Mouse (Mus musculus): Measurements from ENCODE around the gene Shmt1. TPM values are rescaled to one million over a fixed set of nuclear protein-coding genes. Genes with fewer than 3 reads are reported as not detected.

Gene Shmt1
- polyA plus RNA-seq, 1 experiment from 2014 or later: 52.7 TPM

DNA sequence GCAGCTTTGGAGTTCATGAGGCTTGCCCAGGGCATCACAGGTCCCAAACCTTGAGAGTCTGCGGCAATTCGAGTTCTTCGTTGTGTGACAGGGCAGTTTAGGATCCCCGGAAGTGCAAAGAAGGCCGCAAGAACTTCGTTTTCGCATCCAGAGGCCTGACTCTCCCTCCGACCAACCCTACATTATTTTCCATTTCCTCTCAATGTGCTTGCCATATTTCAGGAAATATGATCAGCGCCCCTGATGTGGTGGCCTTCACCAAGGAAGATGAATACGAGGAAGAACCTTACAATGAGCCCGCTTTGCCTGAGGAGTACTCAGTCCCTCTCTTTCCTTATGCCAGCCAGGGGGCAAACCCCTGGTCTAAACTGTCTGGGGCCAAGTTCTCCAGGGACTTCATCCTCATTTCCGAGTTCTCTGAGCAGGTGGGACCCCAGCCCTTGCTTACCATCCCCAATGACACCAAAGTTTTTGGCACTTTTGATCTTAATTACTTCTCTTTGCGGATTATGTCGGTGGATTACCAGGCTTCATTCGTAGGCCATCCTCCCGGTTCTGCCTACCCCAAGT, 33.6 kb downstream of the Shmt1 start:
- 19% methylated on average over 16 of the region's 16 CpGs for WGBS
- Histone ChIP-seq H3K4me2 (ENCODE audit: low read depth, low read length) (peak overlapping the region; percentile 71), H3K27ac (ENCODE audit: low read length) (peak overlapping the region; percentile 90), H3K9me3 (replicated peaks; ENCODE audit: control insufficient read depth, low read length) (no peaks in the 10 kb centered on the region), H3K27me3 (ENCODE audit: control insufficient read depth, insufficient read depth, low read length) (no peaks in the 10 kb centered on the region), H3K36me3 (ENCODE audit: control insufficient read depth, insufficient read depth) (peaks cover 3% of the 10 kb centered on the region; the same call in 1 of the 2 replicates), H3K9ac (ENCODE audit: low read length) (peak overlapping the region; percentile 78), H3K4me1 (ENCODE audit: control insufficient read depth, insufficient read depth, low read length) (peaks cover 62% of the 10 kb centered on the region), H3K4me3 (ENCODE audit: low read length) (peak overlapping the region; percentile 75)
- ATAC-seq (replicated peaks; ENCODE audit: extremely low read depth, insufficient read depth, low FRiP score): no peak

DNA sequence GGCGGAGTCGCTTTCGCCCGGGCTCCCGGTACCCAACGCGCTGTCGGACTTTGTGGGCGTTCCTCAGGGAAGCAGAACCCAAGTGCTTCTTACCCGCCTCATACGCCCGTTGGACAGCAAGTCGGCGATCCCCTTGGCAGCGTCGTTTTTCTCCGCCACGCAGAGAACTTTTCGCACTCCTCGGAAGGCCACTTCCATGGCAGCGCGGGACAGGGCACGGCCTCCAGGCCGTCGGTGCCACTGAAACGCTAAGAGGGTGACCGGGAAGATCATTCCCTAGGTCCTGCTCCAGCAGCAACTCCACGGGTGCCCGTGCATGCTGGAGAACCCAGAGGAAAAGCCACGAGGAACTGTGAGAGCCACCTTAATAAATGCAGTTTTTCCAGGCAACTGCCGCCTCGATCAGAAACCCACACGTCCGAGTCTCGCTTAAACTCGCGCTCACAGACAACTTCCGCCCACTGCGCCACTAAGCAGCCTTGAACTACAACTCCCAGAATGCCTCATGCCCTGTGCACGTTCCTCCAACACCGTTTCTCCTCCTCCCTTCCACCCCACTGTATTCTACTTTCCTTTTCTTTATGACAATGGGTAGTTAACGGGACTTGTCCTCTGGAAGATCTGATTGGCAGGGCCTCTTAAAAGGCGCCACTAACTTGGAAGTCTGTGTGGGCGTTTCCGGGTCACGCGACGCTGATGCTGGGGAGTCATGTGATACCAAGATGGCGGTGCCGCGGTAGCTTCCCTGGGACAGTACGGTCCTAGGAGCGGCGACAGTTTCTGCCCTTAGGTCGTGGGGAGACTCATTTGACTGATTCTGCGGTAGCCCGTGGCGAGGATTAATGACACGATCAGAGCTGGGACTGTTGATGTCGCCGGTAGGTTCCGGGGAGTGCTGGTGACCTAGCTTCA, 34.4 kb downstream of the Shmt1 start, which contains the start of the genes Top3a and Smcr8:
TSS of gene Top3a (minus strand) at position 537 of the 912 bp plus-strand sequence.
TSS of gene Smcr8 (plus strand) at position 696 of the 912 bp plus-strand sequence.
- WGBS: under 1% methylated on average over 62 of the region's 62 CpGs
- Histone ChIP-seq H3K4me1 (ENCODE audit: control insufficient read depth, insufficient read depth, low read length) (peaks cover 57% of the 10 kb centered on the region), H3K4me2 (ENCODE audit: low read depth, low read length) (peak within 1 kb of the TSS; percentile 71), H3K4me3 (ENCODE audit: low read length) (peak within 1 kb of the TSS; percentile 75), H3K9ac (ENCODE audit: low read length) (peak within 1 kb of the TSS; percentile 78), H3K27me3 (ENCODE audit: control insufficient read depth, insufficient read depth, low read length) (no peaks in the 10 kb centered on the region), H3K27ac (ENCODE audit: low read length) (peak within 1 kb of the TSS; percentile 90), H3K36me3 (ENCODE audit: control insufficient read depth, insufficient read depth) (peaks cover 3% of the 10 kb centered on the region; the same call in 1 of the 2 replicates), H3K9me3 (replicated peaks; ENCODE audit: control insufficient read depth, low read length) (no peaks in the 10 kb centered on the region)
- peak; percentile 96 for ATAC-seq (replicated peaks; ENCODE audit: extremely low read depth, insufficient read depth, low FRiP score)

DNA sequence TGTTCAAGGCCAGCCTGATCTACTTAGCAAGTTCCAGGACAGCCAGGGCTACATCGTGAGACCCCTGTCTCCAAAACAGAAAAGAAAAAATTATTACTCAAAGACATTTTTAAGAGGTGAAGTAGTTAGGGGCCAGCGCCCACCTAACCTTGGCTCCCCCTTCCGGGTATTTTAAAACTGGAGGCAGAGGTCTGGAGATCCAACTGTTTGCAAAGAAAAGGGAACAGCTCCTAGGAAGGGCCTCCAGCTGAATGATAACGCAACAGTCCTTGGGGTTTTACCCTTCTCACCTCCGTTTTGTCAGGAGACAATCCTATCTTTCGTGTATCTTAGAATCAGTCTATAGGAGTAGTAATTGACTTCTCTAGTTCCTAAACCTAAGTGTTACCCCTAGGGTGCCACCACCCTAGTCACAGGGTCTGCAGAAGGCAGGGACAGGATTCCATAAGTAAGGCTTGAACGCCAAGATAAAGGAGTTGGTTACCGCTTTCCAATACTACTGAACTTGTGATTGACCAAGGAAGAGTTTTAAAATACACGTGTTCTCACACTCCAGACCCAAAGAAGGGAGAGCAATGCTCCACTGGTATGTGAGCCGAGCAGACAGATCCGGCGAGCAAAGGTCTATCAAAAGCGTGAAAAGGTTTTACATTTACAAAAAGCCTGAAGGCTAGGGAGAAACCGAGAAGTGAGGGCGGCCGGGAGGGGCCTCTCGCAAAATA, 35.2 kb downstream of the Shmt1 start:
- Histone ChIP-seq H3K4me1 (ENCODE audit: control insufficient read depth, insufficient read depth, low read length) (peaks cover 49% of the 10 kb centered on the region), H3K9ac (ENCODE audit: low read length) (peak overlapping the region; percentile 78), H3K9me3 (replicated peaks; ENCODE audit: control insufficient read depth, low read length) (no peaks in the 10 kb centered on the region), H3K27me3 (ENCODE audit: control insufficient read depth, insufficient read depth, low read length) (no peaks in the 10 kb centered on the region), H3K36me3 (ENCODE audit: control insufficient read depth, insufficient read depth) (peaks cover 3% of the 10 kb centered on the region; the same call in 1 of the 2 replicates), H3K27ac (ENCODE audit: low read length) (peak overlapping the region; percentile 90), H3K4me3 (ENCODE audit: low read length) (peak overlapping the region; percentile 75), H3K4me2 (ENCODE audit: low read depth, low read length) (peak overlapping the region; percentile 71)
- 4% methylated on average over 17 of the region's 17 CpGs for WGBS
- no peak for ATAC-seq (replicated peaks; ENCODE audit: extremely low read depth, insufficient read depth, low FRiP score)

DNA sequence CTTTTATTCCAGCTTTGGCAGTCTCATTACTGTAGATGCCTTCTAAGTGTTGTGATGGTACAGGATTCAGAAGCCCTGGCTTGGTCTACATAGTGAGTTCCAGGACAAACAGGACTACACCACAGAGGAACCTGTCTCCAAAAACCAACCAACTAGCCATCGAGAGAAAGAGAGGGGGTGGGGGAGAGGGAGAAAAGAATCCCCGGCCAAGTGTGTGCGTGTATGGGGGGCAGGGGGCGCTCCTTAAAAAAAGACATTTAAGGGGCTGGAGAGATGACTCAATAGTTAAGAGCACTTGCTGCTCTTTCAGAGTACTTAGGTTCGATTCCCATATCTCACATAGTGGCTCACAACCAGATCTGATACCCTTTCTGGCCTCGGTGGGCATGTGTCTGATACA, 35.9 kb downstream of the Shmt1 start:
- H3K4me1 ChIP-seq (ENCODE audit: control insufficient read depth, insufficient read depth, low read length): peaks cover 42% of the 10 kb centered on the region
- H3K27ac ChIP-seq (ENCODE audit: low read length): no peak overlapping the region
- no peak for ATAC-seq (replicated peaks; ENCODE audit: extremely low read depth, insufficient read depth, low FRiP score)
- H3K9ac ChIP-seq (ENCODE audit: low read length): peak overlapping the region; percentile 6; the same call in 1 of the 2 replicates
- peak overlapping the region; percentile 75 for H3K4me3 ChIP-seq (ENCODE audit: low read length)
- H3K9me3 ChIP-seq (replicated peaks; ENCODE audit: control insufficient read depth, low read length): no peaks in the 10 kb centered on the region
- 49% methylated on average over 6 of the region's 6 CpGs for WGBS
- no peaks in the 10 kb centered on the region for H3K27me3 ChIP-seq (ENCODE audit: control insufficient read depth, insufficient read depth, low read length)
- H3K4me2 ChIP-seq (ENCODE audit: low read depth, low read length): peak overlapping the region; percentile 71
- peaks cover 3% of the 10 kb centered on the region; the same call in 1 of the 2 replicates for H3K36me3 ChIP-seq (ENCODE audit: control insufficient read depth, insufficient read depth)

DNA sequence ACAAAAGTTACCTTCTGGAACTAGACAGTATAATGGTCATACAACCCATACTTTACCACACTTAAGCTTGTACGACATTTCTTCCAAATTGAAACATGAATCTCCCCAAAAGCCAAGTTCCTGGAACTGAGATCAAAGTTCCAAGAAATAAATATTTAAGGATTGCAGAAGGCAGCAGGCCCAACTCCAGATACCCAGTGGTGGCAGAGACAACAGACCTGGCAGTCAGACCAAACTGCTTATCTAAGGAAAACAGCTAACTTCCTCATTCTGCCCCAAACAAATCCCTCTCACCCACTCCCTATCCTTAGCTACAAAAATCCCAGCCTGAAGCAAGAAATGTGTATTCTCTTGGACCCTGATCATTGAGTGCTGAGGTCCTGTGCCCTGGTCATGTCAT, 36.7 kb downstream of the Shmt1 start:
- Histone ChIP-seq H3K4me3 (ENCODE audit: low read length) (no peak overlapping the region), H3K36me3 (ENCODE audit: control insufficient read depth, insufficient read depth) (peaks cover 3% of the 10 kb centered on the region; the same call in 1 of the 2 replicates), H3K9me3 (replicated peaks; ENCODE audit: control insufficient read depth, low read length) (no peaks in the 10 kb centered on the region), H3K27me3 (ENCODE audit: control insufficient read depth, insufficient read depth, low read length) (no peaks in the 10 kb centered on the region), H3K4me1 (ENCODE audit: control insufficient read depth, insufficient read depth, low read length) (peaks cover 34% of the 10 kb centered on the region), H3K9ac (ENCODE audit: low read length) (no peak overlapping the region), H3K4me2 (ENCODE audit: low read depth, low read length) (peak overlapping the region; percentile 71; the same call in 1 of the 2 replicates), H3K27ac (ENCODE audit: low read length) (0 out of 2 replicates have a peak overlapping the region, but pooled peaks have one; percentile 16)
- WGBS: 59% methylated on average over 1 of the region's 1 CpGs
- ATAC-seq (replicated peaks; ENCODE audit: extremely low read depth, insufficient read depth, low FRiP score): no peak

DNA sequence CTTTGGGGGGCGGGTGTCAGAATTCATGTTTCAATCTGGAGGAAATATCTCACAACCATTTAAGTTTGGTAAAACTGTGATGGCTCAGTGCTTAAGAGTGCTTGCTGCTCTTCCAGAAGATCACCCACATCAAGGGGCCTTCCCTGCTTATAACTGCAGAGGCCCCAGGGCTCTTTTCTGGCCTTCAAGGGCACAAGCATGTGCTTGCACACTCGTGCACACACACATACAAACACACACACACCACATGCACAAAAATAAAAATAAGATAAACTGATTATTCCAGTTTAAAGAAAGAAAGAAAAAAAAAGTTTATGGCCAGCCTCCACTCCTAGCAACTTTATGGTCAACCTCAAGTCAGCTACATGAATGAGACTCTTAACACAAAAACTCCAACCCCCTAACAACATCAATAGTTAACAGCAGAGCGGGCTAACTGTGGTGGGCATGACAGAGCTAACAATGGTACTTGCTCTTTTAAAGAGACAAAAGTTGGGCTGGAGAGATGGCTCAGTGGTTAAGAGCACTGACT, 37.3 kb downstream of the Shmt1 start:
- ATAC-seq (replicated peaks; ENCODE audit: extremely low read depth, insufficient read depth, low FRiP score): no peak
- Histone ChIP-seq H3K27ac (ENCODE audit: low read length) (no peak overlapping the region), H3K27me3 (ENCODE audit: control insufficient read depth, insufficient read depth, low read length) (no peaks in the 10 kb centered on the region), H3K4me2 (ENCODE audit: low read depth, low read length) (no peak overlapping the region), H3K36me3 (ENCODE audit: control insufficient read depth, insufficient read depth) (0 out of 2 replicates have a peak, but pooled peaks cover 2% of the 10 kb centered on the region), H3K9me3 (replicated peaks; ENCODE audit: control insufficient read depth, low read length) (no peaks in the 10 kb centered on the region), H3K4me3 (ENCODE audit: low read length) (no peak overlapping the region), H3K9ac (ENCODE audit: low read length) (no peak overlapping the region), H3K4me1 (ENCODE audit: control insufficient read depth, insufficient read depth, low read length) (peaks cover 28% of the 10 kb centered on the region)
- 81% methylated on average over 3 of the region's 3 CpGs for WGBS

DNA sequence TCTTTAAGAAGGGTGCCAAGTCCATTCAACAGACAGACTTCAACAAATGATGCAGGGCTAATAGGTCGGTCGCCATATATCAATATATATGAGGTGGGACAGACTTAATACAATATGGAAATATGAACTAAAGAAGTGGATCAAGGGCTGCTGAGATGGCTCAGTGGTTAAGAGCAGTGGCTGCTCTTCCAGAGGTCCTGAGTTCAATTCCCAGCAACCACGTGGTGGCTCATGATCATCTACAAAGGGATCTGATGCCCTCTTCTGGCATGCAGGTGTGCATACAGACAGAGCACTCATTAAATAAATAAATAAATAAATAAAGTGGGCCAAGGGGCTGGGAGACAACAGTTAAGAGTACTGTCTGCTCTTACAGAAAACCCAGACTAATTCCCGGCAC, 39.4 kb downstream of the Shmt1 start:
- Histone ChIP-seq H3K4me3 (ENCODE audit: low read length) (no peak overlapping the region), H3K27ac (ENCODE audit: low read length) (no peak overlapping the region), H3K27me3 (ENCODE audit: control insufficient read depth, insufficient read depth, low read length) (no peaks in the 10 kb centered on the region), H3K4me1 (ENCODE audit: control insufficient read depth, insufficient read depth, low read length) (peaks cover 15% of the 10 kb centered on the region), H3K9ac (ENCODE audit: low read length) (no peak overlapping the region), H3K36me3 (ENCODE audit: control insufficient read depth, insufficient read depth) (no peaks in the 10 kb centered on the region), H3K9me3 (replicated peaks; ENCODE audit: control insufficient read depth, low read length) (no peaks in the 10 kb centered on the region), H3K4me2 (ENCODE audit: low read depth, low read length) (no peak overlapping the region)
- no peak for ATAC-seq (replicated peaks; ENCODE audit: extremely low read depth, insufficient read depth, low FRiP score)
- 81% methylated on average over 4 of the region's 4 CpGs for WGBS

DNA sequence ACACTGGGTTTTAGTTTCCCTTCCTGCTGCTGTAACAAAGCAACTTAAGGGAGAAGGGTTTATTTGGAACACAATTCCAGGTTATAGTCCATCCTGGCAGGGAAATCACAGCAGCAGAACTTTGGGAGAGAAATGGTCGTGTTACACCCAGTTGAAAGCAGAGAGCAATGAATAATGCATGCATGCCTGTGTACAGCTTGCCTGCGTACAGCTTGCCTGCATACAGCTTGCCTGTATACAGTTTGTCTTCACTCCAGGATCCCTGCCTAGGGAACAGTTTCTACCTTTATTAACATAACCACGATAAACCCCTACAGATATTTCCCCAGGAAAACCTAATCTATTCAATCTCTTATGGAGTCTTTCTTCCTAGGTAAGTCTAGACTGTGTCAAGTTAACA, 40.7 kb downstream of the Shmt1 start:
- H3K36me3 ChIP-seq (ENCODE audit: control insufficient read depth, insufficient read depth): no peaks in the 10 kb centered on the region
- no peak overlapping the region for H3K4me3 ChIP-seq (ENCODE audit: low read length)
- 85% methylated on average over 3 of the region's 3 CpGs for WGBS
- no peaks in the 10 kb centered on the region for H3K27me3 ChIP-seq (ENCODE audit: control insufficient read depth, insufficient read depth, low read length)
- peaks cover 9% of the 10 kb centered on the region for H3K4me1 ChIP-seq (ENCODE audit: control insufficient read depth, insufficient read depth, low read length)
- H3K27ac ChIP-seq (ENCODE audit: low read length): no peak overlapping the region
- H3K9me3 ChIP-seq (replicated peaks; ENCODE audit: control insufficient read depth, low read length): no peaks in the 10 kb centered on the region
- no peak overlapping the region for H3K4me2 ChIP-seq (ENCODE audit: low read depth, low read length)
- H3K9ac ChIP-seq (ENCODE audit: low read length): no peak overlapping the region
- ATAC-seq (replicated peaks; ENCODE audit: extremely low read depth, insufficient read depth, low FRiP score): no peak
